Mouse (Mus musculus) forebrain, embryonic 15.5 days (tissue): ENCODE measurements around the gene Llcfc1. TPM values are rescaled to one million over a fixed set of nuclear protein-coding genes. Genes with fewer than 3 reads are reported as not detected.

Experiments used
- ATAC-seq: fragments of 200-750 bp; cut with Nextera tagmentation; replicated peaks from 2 replicates; pipeline ENCODE4 v1.8.0; 2017; ENCODE audit warnings: mild to moderate bottlenecking, moderate TSS enrichment, moderate library complexity
- H3K27ac ChIP-seq: fragments of 300-500 bp; sonication (generic); replicated peaks from 2 replicates; pipeline ENCODE4 v1.5.1; 2015; ENCODE audit warnings: mild to moderate bottlenecking, inconsistent platforms
- H3K27me3 ChIP-seq: fragments of 300-500 bp; sonication (generic); 2 replicates; pipeline ENCODE4 v1.6.1; 2015; ENCODE audit warnings: inconsistent platforms
- H3K36me3 ChIP-seq: fragments of 300-500 bp; sonication (generic); 2 replicates; pipeline ENCODE4 v1.6.1; 2015; ENCODE audit warnings: mild to moderate bottlenecking, inconsistent platforms
- H3K4me1 ChIP-seq: fragments of 300-500 bp; sonication (generic); 2 replicates; pipeline ENCODE4 v1.6.1; 2015; ENCODE audit warnings: inconsistent platforms
- H3K4me2 ChIP-seq: fragments of 300-500 bp; sonication (generic); replicated peaks from 2 replicates; pipeline ENCODE4 v1.6.1; 2015; ENCODE audit warnings: mild to moderate bottlenecking, inconsistent platforms
- H3K4me3 ChIP-seq: fragments of 300-500 bp; sonication (generic); 2 replicates; pipeline ENCODE4 v1.5.1; 2015; ENCODE audit warnings: mild to moderate bottlenecking, inconsistent platforms
- H3K9ac ChIP-seq: fragments of 300-500 bp; sonication (generic); replicated peaks from 2 replicates; pipeline ENCODE4 v1.6.1; 2015; ENCODE audit warnings: mild to moderate bottlenecking, inconsistent platforms
- H3K9me3 ChIP-seq: fragments of 300-500 bp; sonication (generic); 2 replicates; pipeline ENCODE4 v1.6.1; 2016; ENCODE audit warnings: inconsistent platforms
- WGBS: fragments of 180-500 bp; shearing (Covaris S2); methylation state at CpG from one replicate; pipeline ENCODE4 v1.1.7; 2015; ENCODE audit warnings: mixed read lengths; 5-methylcytosine and 5-hydroxymethylcytosine counted together
- polyA plus RNA-seq: library from polyadenylated mRNA; unstranded; fragments of >200 nt; fragmentation: Nextera tagmentation; extraction: Ambion mirVana; gene quantifications from 2 replicates; pipeline ENCODE4 v1.2.1, GENCODE M21; 2015

Llcfc1 gene
- not detected in 2 replicates for polyA plus RNA-seq

GRCm38 (mm10) chr6:41684131-41684530, at the start of gene Llcfc1:
Gene Llcfc1, plus strand, starts transcription at chr6:41684431.
- H3K9me3 ChIP-seq, result no peaks in the 10 kb centered on the region
- ATAC-seq, result no peak
- H3K4me2 ChIP-seq, result no peak within 1 kb of the TSS
- no peak within 1 kb of the TSS for H3K9ac ChIP-seq
- H3K27ac ChIP-seq, result no peak within 1 kb of the TSS
- H3K4me3 ChIP-seq, result no peak within 1 kb of the TSS
- no peaks in the 10 kb centered on the region for H3K4me1 ChIP-seq
- H3K27me3 ChIP-seq, result no peaks in the 10 kb centered on the region
- no peaks in the 10 kb centered on the region for H3K36me3 ChIP-seq
- 85% methylated on average over 2 of the region's 2 CpGs for WGBS

DNA sequence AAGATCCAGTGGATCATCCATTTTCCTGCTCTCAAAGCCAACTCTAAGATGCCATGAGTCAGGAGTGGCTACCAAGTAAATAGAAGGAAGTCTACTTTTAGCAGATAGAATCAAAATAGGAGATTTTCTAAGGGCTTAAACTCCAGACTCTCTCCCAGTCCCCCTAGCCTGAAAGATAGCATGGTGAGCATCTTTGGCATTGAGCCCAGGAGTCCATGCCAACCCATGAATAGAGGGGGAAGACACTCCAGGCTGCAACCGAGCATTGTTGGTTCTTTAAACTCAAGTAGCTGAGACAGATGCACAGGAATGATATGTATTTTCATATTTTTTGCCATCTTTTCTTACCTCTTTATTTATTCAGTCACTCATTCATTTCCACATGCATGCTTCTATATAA, 49.0 kb upstream of the Llcfc1 start:
- no peak overlapping the region for H3K4me2 ChIP-seq
- H3K9ac ChIP-seq, result no peak overlapping the region
- no peak overlapping the region for H3K27ac ChIP-seq
- no peaks in the 10 kb centered on the region for H3K9me3 ChIP-seq
- WGBS, result 33% methylated on average over 1 of the region's 1 CpGs
- no peaks in the 10 kb centered on the region for H3K36me3 ChIP-seq
- no peak for ATAC-seq
- H3K27me3 ChIP-seq, result no peaks in the 10 kb centered on the region
- H3K4me3 ChIP-seq, result no peak overlapping the region
- no peaks in the 10 kb centered on the region for H3K4me1 ChIP-seq

- no peak for ATAC-seq
- Histone ChIP-seq H3K27me3 (no peaks in the 10 kb centered on the region), H3K36me3 (no peaks in the 10 kb centered on the region), H3K4me2 (no peak within 1 kb of the TSS), H3K4me3 (no peak within 1 kb of the TSS), H3K4me1 (no peaks in the 10 kb centered on the region), H3K27ac (no peak within 1 kb of the TSS), H3K9me3 (no peaks in the 10 kb centered on the region), H3K9ac (no peak within 1 kb of the TSS)
- 28% methylated on average over 5 of the region's 5 CpGs for WGBS
Measured at GRCm38 (mm10) chr6:41636178-41636577, 48.1 kb upstream of the Llcfc1 start, which contains the start of gene Trpv6. Gene Trpv6, minus strand, starts transcription at chr6:41636405.

- Histone ChIP-seq H3K27ac (no peak overlapping the region), H3K9me3 (no peaks in the 10 kb centered on the region), H3K4me2 (no peak overlapping the region), H3K36me3 (no peaks in the 10 kb centered on the region), H3K9ac (no peak overlapping the region), H3K4me1 (no peaks in the 10 kb centered on the region), H3K4me3 (no peak overlapping the region), H3K27me3 (no peaks in the 10 kb centered on the region)
- 21% methylated on average over 1 of the region's 1 CpGs for WGBS
- 0 out of 2 replicates have a peak, but pooled peaks have one; percentile 29 for ATAC-seq
Measured at GRCm38 (mm10) chr6:41637393-41637792, 46.8 kb upstream of the Llcfc1 start.

- H3K4me1 ChIP-seq, result no peaks in the 10 kb centered on the region
- no peak overlapping the region for H3K4me3 ChIP-seq
- H3K36me3 ChIP-seq, result no peaks in the 10 kb centered on the region
- H3K9ac ChIP-seq, result no peak overlapping the region
- H3K27ac ChIP-seq, result no peak overlapping the region
- no peak overlapping the region for H3K4me2 ChIP-seq
- 0 out of 2 replicates have a peak, but pooled peaks have one; percentile 32 for ATAC-seq
- no peaks in the 10 kb centered on the region for H3K27me3 ChIP-seq
- H3K9me3 ChIP-seq, result no peaks in the 10 kb centered on the region
- WGBS, result 78% methylated on average over 6 of the region's 6 CpGs
Measured at GRCm38 (mm10) chr6:41637927-41638506, 46.2 kb upstream of the Llcfc1 start.

- 55% methylated on average over 3 of the region's 3 CpGs for WGBS
- Histone ChIP-seq H3K27me3 (no peaks in the 10 kb centered on the region), H3K4me3 (no peak overlapping the region), H3K4me1 (no peaks in the 10 kb centered on the region), H3K9ac (no peak overlapping the region), H3K9me3 (no peaks in the 10 kb centered on the region), H3K4me2 (no peak overlapping the region), H3K36me3 (no peaks in the 10 kb centered on the region), H3K27ac (no peak overlapping the region)
- ATAC-seq, result no peak
Measured at GRCm38 (mm10) chr6:41640449-41640848, 43.8 kb upstream of the Llcfc1 start.

DNA sequence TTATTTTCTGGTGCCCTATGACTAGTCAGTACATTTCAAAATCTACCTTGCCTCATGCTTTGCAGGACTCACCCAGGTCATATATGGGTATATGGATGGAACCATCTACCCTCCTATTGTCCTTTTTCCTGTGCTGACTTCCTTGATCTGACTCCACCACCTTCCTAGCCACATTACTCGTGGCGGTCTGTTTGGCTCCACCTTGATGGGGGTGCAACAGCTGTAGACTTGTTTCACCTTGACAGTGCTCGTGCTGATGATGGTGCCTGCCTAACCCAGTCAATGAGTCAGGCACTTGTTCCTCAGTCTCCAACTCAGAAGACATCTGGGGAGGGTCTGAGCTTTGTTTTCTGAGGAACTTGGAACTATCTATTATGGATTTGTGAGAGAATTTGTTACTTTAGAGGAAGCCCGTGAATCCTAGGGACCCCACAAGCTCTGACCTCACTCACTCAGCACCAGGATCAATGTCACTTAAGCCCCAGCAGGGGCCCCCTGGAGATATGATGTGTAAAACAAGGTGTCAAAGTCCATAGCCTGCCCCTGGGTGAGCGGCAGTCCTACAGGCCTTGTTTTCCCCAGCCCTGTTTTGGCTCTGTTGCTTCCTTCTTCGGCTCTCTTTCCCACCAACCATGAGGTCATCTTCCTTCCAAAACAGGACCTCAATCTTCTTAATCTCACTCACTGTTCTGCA, 42.9 kb upstream of the Llcfc1 start:
- no peak overlapping the region for H3K9ac ChIP-seq
- no peak for ATAC-seq
- no peaks in the 10 kb centered on the region for H3K36me3 ChIP-seq
- no peak overlapping the region for H3K4me2 ChIP-seq
- WGBS, result 85% methylated on average over 6 of the region's 6 CpGs
- H3K27ac ChIP-seq, result no peak overlapping the region
- no peak overlapping the region for H3K4me3 ChIP-seq
- H3K9me3 ChIP-seq, result no peaks in the 10 kb centered on the region
- H3K4me1 ChIP-seq, result no peaks in the 10 kb centered on the region
- H3K27me3 ChIP-seq, result no peaks in the 10 kb centered on the region

- WGBS, result 92% methylated on average over 4 of the region's 4 CpGs
- H3K4me3 ChIP-seq, result no peak overlapping the region
- H3K27ac ChIP-seq, result no peak overlapping the region
- no peaks in the 10 kb centered on the region for H3K36me3 ChIP-seq
- no peak overlapping the region for H3K9ac ChIP-seq
- ATAC-seq, result no peak
- no peaks in the 10 kb centered on the region for H3K27me3 ChIP-seq
- no peak overlapping the region for H3K4me2 ChIP-seq
- H3K4me1 ChIP-seq, result no peaks in the 10 kb centered on the region
- no peaks in the 10 kb centered on the region for H3K9me3 ChIP-seq
Measured at GRCm38 (mm10) chr6:41642765-41643164, 41.5 kb upstream of the Llcfc1 start.

DNA sequence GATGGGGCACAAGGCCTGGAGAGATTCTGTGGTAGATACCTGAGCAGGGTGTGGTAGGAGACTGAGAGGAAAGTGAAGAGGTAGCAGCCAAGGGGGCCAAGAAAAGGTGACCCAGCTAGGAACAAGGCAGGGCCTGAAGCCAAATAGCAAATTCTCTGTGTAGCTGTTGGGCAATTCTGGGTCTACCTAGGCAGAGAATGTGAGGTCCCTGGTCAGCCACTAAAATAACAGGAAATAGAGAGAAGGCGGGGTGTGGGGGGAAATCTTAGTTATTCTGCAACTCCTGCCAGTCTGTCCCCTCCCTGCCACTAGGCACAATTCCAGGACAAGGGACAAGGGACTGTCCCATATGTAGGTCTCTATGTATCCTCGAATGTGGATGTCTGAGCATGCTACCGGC, 41.0 kb upstream of the Llcfc1 start:
- H3K9me3 ChIP-seq, result no peaks in the 10 kb centered on the region
- no peaks in the 10 kb centered on the region for H3K36me3 ChIP-seq
- no peak overlapping the region for H3K4me3 ChIP-seq
- ATAC-seq, result no peak
- H3K9ac ChIP-seq, result no peak overlapping the region
- no peak overlapping the region for H3K4me2 ChIP-seq
- H3K4me1 ChIP-seq, result no peaks in the 10 kb centered on the region
- no peaks in the 10 kb centered on the region for H3K27me3 ChIP-seq
- H3K27ac ChIP-seq, result no peak overlapping the region
- 96% methylated on average over 3 of the region's 3 CpGs for WGBS

- Histone ChIP-seq H3K27me3 (no peaks in the 10 kb centered on the region), H3K9me3 (no peaks in the 10 kb centered on the region), H3K4me3 (no peak overlapping the region), H3K4me2 (no peak overlapping the region), H3K27ac (no peak overlapping the region), H3K9ac (no peak overlapping the region), H3K36me3 (no peaks in the 10 kb centered on the region), H3K4me1 (no peaks in the 10 kb centered on the region)
- ATAC-seq, result no peak
- WGBS, result 79% methylated on average over 3 of the region's 3 CpGs
Measured at GRCm38 (mm10) chr6:41646220-41646619, 38.0 kb upstream of the Llcfc1 start.

GRCm38 (mm10) chr6:41646672-41647071, 37.6 kb upstream of the Llcfc1 start:
- H3K36me3 ChIP-seq, result no peaks in the 10 kb centered on the region
- ATAC-seq, result no peak
- no peaks in the 10 kb centered on the region for H3K27me3 ChIP-seq
- no peak overlapping the region for H3K4me3 ChIP-seq
- H3K4me2 ChIP-seq, result no peak overlapping the region
- H3K9ac ChIP-seq, result no peak overlapping the region
- H3K9me3 ChIP-seq, result no peaks in the 10 kb centered on the region
- H3K4me1 ChIP-seq, result no peaks in the 10 kb centered on the region
- no peak overlapping the region for H3K27ac ChIP-seq

DNA sequence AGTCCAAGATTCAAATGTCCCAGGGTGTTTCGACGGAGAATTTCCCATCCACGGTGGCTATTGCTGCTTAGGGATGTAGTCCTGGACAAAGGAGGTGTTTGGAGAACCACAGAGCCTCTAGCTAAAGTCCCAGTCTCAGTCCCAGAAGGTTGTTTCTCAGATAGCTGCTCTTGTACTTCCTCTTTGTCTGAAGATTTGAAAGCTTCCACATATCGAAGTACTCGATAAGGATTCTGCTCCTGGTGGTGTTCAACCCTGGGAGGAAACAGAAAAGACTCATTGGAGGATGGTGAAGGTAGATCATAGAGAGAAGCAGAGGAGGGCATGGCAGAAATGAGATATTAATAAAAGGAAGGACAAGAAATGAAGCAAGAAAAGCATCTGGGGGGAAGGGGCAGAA, 31.1 kb upstream of the Llcfc1 start:
- Histone ChIP-seq H3K4me3 (no peak overlapping the region), H3K9me3 (no peaks in the 10 kb centered on the region), H3K27me3 (no peaks in the 10 kb centered on the region), H3K36me3 (no peaks in the 10 kb centered on the region), H3K4me2 (no peak overlapping the region), H3K27ac (no peak overlapping the region), H3K9ac (no peak overlapping the region), H3K4me1 (no peaks in the 10 kb centered on the region)
- 98% methylated on average over 5 of the region's 5 CpGs for WGBS
- ATAC-seq, result no peak

GRCm38 (mm10) chr6:41654648-41655047, 29.6 kb upstream of the Llcfc1 start:
- 88% methylated on average over 8 of the region's 8 CpGs for WGBS
- H3K9me3 ChIP-seq, result no peaks in the 10 kb centered on the region
- no peak overlapping the region for H3K4me2 ChIP-seq
- H3K9ac ChIP-seq, result no peak overlapping the region
- no peak overlapping the region for H3K27ac ChIP-seq
- no peak for ATAC-seq
- no peaks in the 10 kb centered on the region for H3K4me1 ChIP-seq
- H3K27me3 ChIP-seq, result no peaks in the 10 kb centered on the region
- H3K36me3 ChIP-seq, result no peaks in the 10 kb centered on the region
- no peak overlapping the region for H3K4me3 ChIP-seq
